Mouse (Mus musculus): ENCODE data around the gene Kbtbd4. TPM values are rescaled to one million over a fixed set of nuclear protein-coding genes. Genes with fewer than 3 reads are reported as not detected.
A peak's percentile ranks its signal among the peaks of the same experiment; 100 is the strongest.

Kbtbd4 gene
- polyA plus RNA-seq, 1 experiment from 2014 or later = 61.9 TPM

GRCm38 (mm10) chr2:90879419-90879818, 25.1 kb upstream of the Kbtbd4 start:
- no peak overlapping the region for H3K9ac ChIP-seq (replicated peaks; ENCODE audit: low read depth, low read length)
- H3K27ac ChIP-seq (ENCODE audit: low read length) = no peak overlapping the region
- peaks cover 7% of the 10 kb centered on the region for H3K4me1 ChIP-seq (replicated peaks; ENCODE audit: control insufficient read depth, insufficient read depth, low read length)
- H3K9me3 ChIP-seq (ENCODE audit: control insufficient read depth, low read length) = no peaks in the 10 kb centered on the region
- H3K4me3 ChIP-seq (replicated peaks; ENCODE audit: low read length) = no peak overlapping the region
- no peaks in the 10 kb centered on the region for H3K36me3 ChIP-seq (ENCODE audit: control insufficient read depth, insufficient read depth)
- H3K27me3 ChIP-seq (replicated peaks; ENCODE audit: control insufficient read depth, insufficient read depth, low read length) = no peaks in the 10 kb centered on the region
- H3K4me2 ChIP-seq (ENCODE audit: low read length) = no peak overlapping the region
- no peak for ATAC-seq

GRCm38 (mm10) chr2:90880144-90880785, 24.3 kb upstream of the Kbtbd4 start:
- no peak overlapping the region for H3K27ac ChIP-seq (ENCODE audit: low read length)
- no peak for ATAC-seq
- WGBS = 5% methylated on average over 6 of the region's 6 CpGs

GRCm38 (mm10) chr2:90881824-90882223, 22.7 kb upstream of the Kbtbd4 start:
- 76% methylated on average over 2 of the region's 2 CpGs for WGBS
- Histone ChIP-seq H3K4me2 (ENCODE audit: low read length) (no peak overlapping the region), H3K36me3 (ENCODE audit: control insufficient read depth, insufficient read depth) (no peaks in the 10 kb centered on the region), H3K9ac (replicated peaks; ENCODE audit: low read depth, low read length) (no peak overlapping the region), H3K27me3 (replicated peaks; ENCODE audit: control insufficient read depth, insufficient read depth, low read length) (no peaks in the 10 kb centered on the region), H3K4me1 (replicated peaks; ENCODE audit: control insufficient read depth, insufficient read depth, low read length) (peaks cover 16% of the 10 kb centered on the region), H3K27ac (ENCODE audit: low read length) (no peak overlapping the region), H3K4me3 (replicated peaks; ENCODE audit: low read length) (no peak overlapping the region), H3K9me3 (ENCODE audit: control insufficient read depth, low read length) (no peaks in the 10 kb centered on the region)
- ATAC-seq = no peak

More at GRCm38 (mm10) chr2:90880144-90880785, 24.3 kb upstream of the Kbtbd4 start:
- no peak overlapping the region for H3K9ac ChIP-seq (replicated peaks; ENCODE audit: low read depth, low read length)
- H3K4me2 ChIP-seq (ENCODE audit: low read length) = no peak overlapping the region
- no peaks in the 10 kb centered on the region for H3K9me3 ChIP-seq (ENCODE audit: control insufficient read depth, low read length)
- no peaks in the 10 kb centered on the region for H3K27me3 ChIP-seq (replicated peaks; ENCODE audit: control insufficient read depth, insufficient read depth, low read length)
- H3K36me3 ChIP-seq (ENCODE audit: control insufficient read depth, insufficient read depth) = no peaks in the 10 kb centered on the region
- H3K4me3 ChIP-seq (replicated peaks; ENCODE audit: low read length) = no peak overlapping the region
- H3K4me1 ChIP-seq (replicated peaks; ENCODE audit: control insufficient read depth, insufficient read depth, low read length) = peaks cover 11% of the 10 kb centered on the region

- under 1% methylated on average over 45 of the region's 45 CpGs for WGBS
- H3K9ac ChIP-seq (replicated peaks; ENCODE audit: low read depth, low read length) = peak within 1 kb of the TSS; percentile 83
- peak within 1 kb of the TSS; percentile 80 for H3K27ac ChIP-seq (ENCODE audit: low read length)
- H3K4me1 ChIP-seq (replicated peaks; ENCODE audit: control insufficient read depth, insufficient read depth, low read length) = peaks cover 33% of the 10 kb centered on the region
- H3K4me2 ChIP-seq (ENCODE audit: low read length) = peak within 1 kb of the TSS; percentile 69
- no peaks in the 10 kb centered on the region for H3K9me3 ChIP-seq (ENCODE audit: control insufficient read depth, low read length)
- H3K36me3 ChIP-seq (ENCODE audit: control insufficient read depth, insufficient read depth) = no peaks in the 10 kb centered on the region
- H3K4me3 ChIP-seq (replicated peaks; ENCODE audit: low read length) = peak within 1 kb of the TSS; percentile 72
- 0 out of 2 replicates have a peak, but pooled peaks cover 6% of the 10 kb centered on the region for H3K27me3 ChIP-seq (replicated peaks; ENCODE audit: control insufficient read depth, insufficient read depth, low read length)
- ATAC-seq = peak; percentile 84
Measured at GRCm38 (mm10) chr2:90885218-90886041, 19.1 kb upstream of the Kbtbd4 start, which contains the start of gene C1qtnf4. C1qtnf4 (plus strand) TSS chr2:90885860.

GRCm38 (mm10) chr2:90886436-90886835, 18.1 kb upstream of the Kbtbd4 start:
- Histone ChIP-seq H3K27me3 (replicated peaks; ENCODE audit: control insufficient read depth, insufficient read depth, low read length) (0 out of 2 replicates have a peak, but pooled peaks cover 6% of the 10 kb centered on the region), H3K4me1 (replicated peaks; ENCODE audit: control insufficient read depth, insufficient read depth, low read length) (peaks cover 33% of the 10 kb centered on the region), H3K9ac (replicated peaks; ENCODE audit: low read depth, low read length) (peak overlapping the region; percentile 83), H3K36me3 (ENCODE audit: control insufficient read depth, insufficient read depth) (no peaks in the 10 kb centered on the region), H3K4me2 (ENCODE audit: low read length) (peak overlapping the region; percentile 69), H3K9me3 (ENCODE audit: control insufficient read depth, low read length) (no peaks in the 10 kb centered on the region), H3K27ac (ENCODE audit: low read length) (peak overlapping the region; percentile 80), H3K4me3 (replicated peaks; ENCODE audit: low read length) (peak overlapping the region; percentile 72)
- ATAC-seq = no peak
- WGBS = 27% methylated on average over 6 of the region's 6 CpGs

- H3K4me3 ChIP-seq (replicated peaks; ENCODE audit: low read length) = peak overlapping the region; percentile 72
- H3K9me3 ChIP-seq (ENCODE audit: control insufficient read depth, low read length) = no peaks in the 10 kb centered on the region
- peak overlapping the region; percentile 69 for H3K4me2 ChIP-seq (ENCODE audit: low read length)
- 66% methylated on average over 5 of the region's 5 CpGs for WGBS
- 0 out of 2 replicates have a peak, but pooled peaks cover 6% of the 10 kb centered on the region for H3K27me3 ChIP-seq (replicated peaks; ENCODE audit: control insufficient read depth, insufficient read depth, low read length)
- no peak overlapping the region for H3K27ac ChIP-seq (ENCODE audit: low read length)
- peaks cover 33% of the 10 kb centered on the region for H3K4me1 ChIP-seq (replicated peaks; ENCODE audit: control insufficient read depth, insufficient read depth, low read length)
- peak overlapping the region; percentile 83 for H3K9ac ChIP-seq (replicated peaks; ENCODE audit: low read depth, low read length)
- peaks cover 4% of the 10 kb centered on the region; the same call in 1 of the 2 replicates for H3K36me3 ChIP-seq (ENCODE audit: control insufficient read depth, insufficient read depth)
- no peak for ATAC-seq
Measured at GRCm38 (mm10) chr2:90887627-90888026, 16.9 kb upstream of the Kbtbd4 start.

GRCm38 (mm10) chr2:90889550-90890548, 14.7 kb upstream of the Kbtbd4 start:
- peaks cover 26% of the 10 kb centered on the region for H3K4me1 ChIP-seq (replicated peaks; ENCODE audit: control insufficient read depth, insufficient read depth, low read length)
- peak overlapping the region; percentile 74 for H3K4me2 ChIP-seq (ENCODE audit: low read length)
- H3K27me3 ChIP-seq (replicated peaks; ENCODE audit: control insufficient read depth, insufficient read depth, low read length) = 0 out of 2 replicates have a peak, but pooled peaks cover 6% of the 10 kb centered on the region
- peaks cover 4% of the 10 kb centered on the region for H3K36me3 ChIP-seq (ENCODE audit: control insufficient read depth, insufficient read depth)
- peak overlapping the region; percentile 9; the same call in 1 of the 2 replicates for H3K27ac ChIP-seq (ENCODE audit: low read length)
- H3K4me3 ChIP-seq (replicated peaks; ENCODE audit: low read length) = peak overlapping the region; percentile 51
- ATAC-seq = peak; percentile 67
- no peaks in the 10 kb centered on the region for H3K9me3 ChIP-seq (ENCODE audit: control insufficient read depth, low read length)
- WGBS = 6% methylated on average over 119 of the region's 133 CpGs
- H3K9ac ChIP-seq (replicated peaks; ENCODE audit: low read depth, low read length) = peak overlapping the region; percentile 64

GRCm38 (mm10) chr2:90893673-90894298, 10.8 kb upstream of the Kbtbd4 start:
- Histone ChIP-seq H3K27me3 (replicated peaks; ENCODE audit: control insufficient read depth, insufficient read depth, low read length) (0 out of 2 replicates have a peak, but pooled peaks cover 2% of the 10 kb centered on the region), H3K4me1 (replicated peaks; ENCODE audit: control insufficient read depth, insufficient read depth, low read length) (peaks cover 17% of the 10 kb centered on the region), H3K4me2 (ENCODE audit: low read length) (no peak overlapping the region), H3K27ac (ENCODE audit: low read length) (no peak overlapping the region), H3K4me3 (replicated peaks; ENCODE audit: low read length) (no peak overlapping the region), H3K36me3 (ENCODE audit: control insufficient read depth, insufficient read depth) (peaks cover 9% of the 10 kb centered on the region), H3K9me3 (ENCODE audit: control insufficient read depth, low read length) (no peaks in the 10 kb centered on the region), H3K9ac (replicated peaks; ENCODE audit: low read depth, low read length) (no peak overlapping the region)
- WGBS = 92% methylated on average over 6 of the region's 6 CpGs
- ATAC-seq = no peak

Measured in forebrain, embryonic 16.5 days (tissue).